Mouse (Mus musculus): ENCODE data around the gene Vmn1r235.
A peak's percentile ranks its signal among the peaks of the same experiment; 100 is the strongest.
"Not testable (repeated sequence)": the region's sequence is repeated elsewhere in the genome, so short reads cannot be mapped to it uniquely, and the experiment has no call there.

The Vmn1r235 gene

GRCm38 (mm10) chr17:21256111-21256510, at the start of gene Vmn1r235:
Gene Vmn1r235 (plus strand): TSS chr17:21256411.
- DNase-seq (ENCODE audit: low read depth), result no peak

DNA sequence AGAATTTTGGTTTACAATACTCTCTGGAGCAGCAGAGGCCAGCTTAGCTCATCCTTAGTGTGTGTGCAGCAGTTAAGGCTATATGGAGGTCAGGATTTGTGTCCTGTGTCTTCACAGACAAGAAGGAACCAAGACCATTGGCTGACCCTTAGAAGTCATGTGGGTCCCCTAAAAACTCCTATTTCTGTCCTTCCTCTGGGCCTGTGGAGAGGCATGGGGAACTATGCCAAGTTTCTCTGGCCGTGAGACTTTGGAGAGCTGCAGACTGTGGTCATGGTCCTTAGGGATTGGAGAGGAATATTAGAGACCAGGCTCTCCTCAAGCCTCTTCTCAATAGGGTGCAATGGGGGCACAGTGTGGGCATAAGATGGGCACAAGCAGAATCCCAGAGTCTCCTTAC, 45.1 kb upstream of the Vmn1r235 start:
- DNase-seq (ENCODE audit: low read depth), result not testable (repeated sequence)

DNA sequence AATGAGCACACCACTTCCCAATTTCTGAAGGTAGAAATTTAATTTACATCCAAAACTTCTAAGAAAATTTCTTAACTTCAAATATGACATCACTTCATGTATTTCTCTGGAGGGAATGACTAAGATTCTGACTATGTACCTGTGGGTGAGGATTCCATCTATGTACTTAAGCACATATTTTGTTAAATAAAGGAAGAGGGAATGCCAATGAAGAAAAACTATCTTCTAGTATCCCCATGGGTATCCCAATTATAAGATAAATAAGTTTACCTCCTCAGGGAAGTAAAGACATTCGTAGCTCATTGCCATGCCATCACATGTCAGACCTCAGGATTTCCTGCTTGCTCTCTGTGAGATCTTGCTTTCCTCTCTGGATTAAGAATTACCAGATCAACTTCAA, 30.4 kb upstream of the Vmn1r235 start, which contains the start of gene Vmn1r234:
Vmn1r234 (plus strand) TSS at position 301 of the 400 bp plus-strand sequence.
- DNase-seq (ENCODE audit: low read depth), result no peak

- peak; percentile 84 for DNase-seq (ENCODE audit: low read depth)
These were observed 24.6 kb upstream of the Vmn1r235 start for GRCm38 (mm10) chr17:21231654-21232053.

DNA sequence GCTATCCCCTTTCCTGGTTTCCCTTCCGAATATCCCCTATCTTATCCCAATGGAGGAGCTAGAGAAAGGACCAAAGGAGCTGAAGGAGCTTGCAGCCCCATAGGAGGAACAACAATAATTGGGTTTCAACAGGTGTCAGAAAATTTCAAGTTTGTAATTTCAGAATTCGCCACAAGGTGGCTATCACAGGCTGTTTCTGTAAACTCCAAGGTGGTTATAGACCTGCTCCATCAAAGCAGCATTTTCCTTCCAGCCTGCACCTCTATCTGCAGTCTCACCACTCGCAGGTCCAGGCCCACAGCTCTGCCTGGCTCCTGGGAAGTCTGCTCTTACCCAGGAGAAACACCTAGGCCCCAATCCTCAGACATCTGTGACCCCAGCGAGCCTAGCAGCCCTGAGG, 15.9 kb downstream of the Vmn1r235 start:
- peak; percentile 87 for DNase-seq (ENCODE audit: low read depth)

DNA sequence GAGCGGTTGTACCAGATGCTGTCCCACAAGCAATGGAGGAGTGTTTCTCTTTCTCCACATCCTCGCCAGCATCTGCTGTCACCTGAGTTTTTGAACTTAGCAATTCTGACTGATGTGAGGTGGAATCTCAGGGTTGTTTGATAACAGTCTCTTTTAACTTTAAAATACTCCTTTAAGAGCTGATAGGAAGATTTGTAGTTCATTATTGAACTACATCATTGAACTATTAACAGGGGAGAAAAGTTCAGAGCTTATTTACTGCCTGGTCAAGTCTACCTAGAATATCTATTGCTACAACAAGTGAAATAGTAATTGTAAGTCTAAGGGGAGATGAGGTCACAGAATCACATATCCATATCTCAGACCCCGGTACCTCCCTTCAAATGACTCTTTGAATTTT, 26.4 kb downstream of the Vmn1r235 start, which contains the start of gene Vmn1r236:
Vmn1r236 (plus strand) TSS at position 301 of the 400 bp plus-strand sequence.
- no peak for DNase-seq (ENCODE audit: low read depth)

DNA sequence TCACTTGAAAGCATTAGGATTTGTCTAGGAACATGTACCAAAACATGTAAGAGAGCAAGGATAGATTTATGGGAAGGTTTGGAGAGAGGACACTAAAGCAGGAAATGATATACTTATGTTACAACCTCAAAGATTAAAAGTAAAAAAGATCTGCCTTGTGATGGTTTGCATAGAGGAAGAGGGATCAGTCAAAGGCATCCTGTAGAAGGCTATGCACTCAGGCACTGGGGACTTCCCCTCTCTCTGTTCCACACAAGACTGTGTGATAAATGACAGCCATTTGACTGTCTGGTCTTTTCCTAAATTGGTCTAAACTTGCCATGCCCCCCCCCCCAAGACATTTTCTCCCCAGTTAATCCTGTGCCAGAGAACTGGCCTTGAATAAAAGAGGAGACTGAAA, 28.2 kb downstream of the Vmn1r235 start:
- no peak for DNase-seq (ENCODE audit: low read depth)

DNA sequence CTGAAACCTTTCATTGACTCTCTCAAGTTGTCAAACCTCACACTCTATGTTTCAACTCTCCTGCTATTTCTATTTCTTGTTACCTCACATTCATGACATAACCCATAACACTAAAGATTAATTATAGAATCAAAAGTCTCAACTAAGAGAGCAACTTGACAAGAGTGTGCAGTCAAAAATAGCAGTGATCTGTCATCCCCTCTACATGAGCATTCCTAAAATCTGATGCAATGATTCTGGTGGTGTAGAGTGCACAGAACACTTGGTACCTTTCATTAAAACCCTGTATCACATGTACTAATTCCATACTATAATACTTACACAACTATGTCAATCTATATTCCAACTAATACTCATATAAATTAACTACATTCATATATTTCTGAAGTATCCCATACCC, 33.5 kb downstream of the Vmn1r235 start:
- no peak for DNase-seq (ENCODE audit: low read depth)

- no peak for DNase-seq (ENCODE audit: low read depth)
These were observed 55.4 kb downstream of the Vmn1r235 start, which contains the start of gene Vmn1r237 for GRCm38 (mm10) chr17:21311565-21311964. Gene Vmn1r237 (plus strand): TSS chr17:21311865.

Measured in induced T-regulatory cell, adult 2 months (primary cell).